Mouse (Mus musculus) common myeloid progenitor, adult 5-6 weeks (primary cell): ENCODE measurements around the gene Klhdc10. TPM values are rescaled to one million over a fixed set of nuclear protein-coding genes. Genes with fewer than 3 reads are reported as not detected.

ENCODE experiments used
- ATAC-seq: replicated peaks from 2 replicates; pipeline ENCODE4 v1.8.0; 2016; ENCODE audit warnings: low read depth, mild to moderate bottlenecking, moderate TSS enrichment, inconsistent platforms; ENCODE audit not compliant: poor library complexity, severe bottlenecking
- total RNA-seq: library from RNA; stranded (forward); fragments of 200-1000, 187-1606 nt; gene quantifications from 2 replicates; pipeline ENCODE4 v1.2.3, GENCODE M21; 2017

Gene Klhdc10
- total RNA-seq, 1 experiment from 2014 or later: 40.2 TPM

- no peak for ATAC-seq
Measured at GRCm38 (mm10) chr6:30400716-30401115, 952 bp upstream of the Klhdc10 start.

GRCm38 (mm10) chr6:30402091-30402491 lies 423 bp downstream of the Klhdc10 start:
- no peak for ATAC-seq

- ATAC-seq: peak; percentile 69
Measured at GRCm38 (mm10) chr6:30403465-30403864, 1.8 kb downstream of the Klhdc10 start.

GRCm38 (mm10) chr6:30404671-30405070 lies 3.0 kb downstream of the Klhdc10 start:
- no peak for ATAC-seq

GRCm38 (mm10) chr6:30408276-30408675 lies 6.6 kb downstream of the Klhdc10 start:
- ATAC-seq: no peak

- no peak for ATAC-seq
Measured at GRCm38 (mm10) chr6:30409399-30410093, 7.9 kb downstream of the Klhdc10 start.

- no peak for ATAC-seq
Measured at GRCm38 (mm10) chr6:30411311-30411710, 9.6 kb downstream of the Klhdc10 start.

GRCm38 (mm10) chr6:30416126-30416525 lies 14.5 kb downstream of the Klhdc10 start:
- ATAC-seq: no peak

GRCm38 (mm10) chr6:30416801-30417200 lies 15.1 kb downstream of the Klhdc10 start:
- no peak for ATAC-seq

- ATAC-seq: no peak
Measured at GRCm38 (mm10) chr6:30432461-30433192, 31.0 kb downstream of the Klhdc10 start.

GRCm38 (mm10) chr6:30436476-30436875 lies 34.8 kb downstream of the Klhdc10 start:
- ATAC-seq: no peak

GRCm38 (mm10) chr6:30437054-30437453 lies 35.4 kb downstream of the Klhdc10 start:
- ATAC-seq: no peak

- no peak for ATAC-seq
Measured at GRCm38 (mm10) chr6:30439576-30439975, 37.9 kb downstream of the Klhdc10 start.

GRCm38 (mm10) chr6:30456991-30457390 lies 55.3 kb downstream of the Klhdc10 start:
- no peak for ATAC-seq

GRCm38 (mm10) chr6:30458626-30459025 lies 57.0 kb downstream of the Klhdc10 start:
- no peak for ATAC-seq

- no peak for ATAC-seq
Measured at GRCm38 (mm10) chr6:30459056-30459747, 57.5 kb downstream of the Klhdc10 start.

- peak; percentile 90 for ATAC-seq
Measured at GRCm38 (mm10) chr6:30459811-30460749, 58.4 kb downstream of the Klhdc10 start.

GRCm38 (mm10) chr6:30460750-30461446 lies 59.2 kb downstream of the Klhdc10 start:
- ATAC-seq: peak; percentile 48

GRCm38 (mm10) chr6:30461755-30462344 lies 60.2 kb downstream of the Klhdc10 start:
- ATAC-seq: no peak
